Mouse (Mus musculus): ENCODE data around the gene Mast3. TPM values are rescaled to one million over a fixed set of nuclear protein-coding genes. Genes with fewer than 3 reads are reported as not detected.

Mast3 gene
- polyA plus RNA-seq, 2 experiments, result 14.4 to 37.2 TPM

GRCm38 (mm10) chr8:70730956-70731355 is 73.9 kb downstream of the Mast3 start:
- H3K4me3 ChIP-seq (replicated peaks; ENCODE audit: low read length), result no peak overlapping the region
- no peak overlapping the region for H3K27ac ChIP-seq (replicated peaks; ENCODE audit: low read depth, low read length)
- WGBS, result 87% methylated on average over 4 of the region's 4 CpGs
- TF ChIP-seq POLR2A (IDR thresholded peaks at IDR 0.05; ENCODE audit: borderline replicate concordance, extremely low read depth, insufficient read depth, insufficient read length), result no peak
- H3K36me3 ChIP-seq (ENCODE audit: control insufficient read depth, insufficient read depth, low read length), result no peaks in the 10 kb centered on the region
- DNase-seq (ENCODE audit: low spot score) (no peak), ATAC-seq (ENCODE audit: low FRiP score, low read depth) (no peak)
- H3K4me2 ChIP-seq (replicated peaks; ENCODE audit: low read depth, low read length, severe bottlenecking), result no peak overlapping the region
- no peak overlapping the region for H3K9ac ChIP-seq (ENCODE audit: low read depth, low read length, severe bottlenecking)
- H3K27me3 ChIP-seq (ENCODE audit: control insufficient read depth, insufficient read depth, low read length), result peaks cover 38% of the 10 kb centered on the region
- H3K4me1 ChIP-seq (ENCODE audit: control insufficient read depth, insufficient read depth, low read length), result no peaks in the 10 kb centered on the region
- H3K9me3 ChIP-seq (ENCODE audit: control insufficient read depth, low read length), result no peaks in the 10 kb centered on the region

DNA sequence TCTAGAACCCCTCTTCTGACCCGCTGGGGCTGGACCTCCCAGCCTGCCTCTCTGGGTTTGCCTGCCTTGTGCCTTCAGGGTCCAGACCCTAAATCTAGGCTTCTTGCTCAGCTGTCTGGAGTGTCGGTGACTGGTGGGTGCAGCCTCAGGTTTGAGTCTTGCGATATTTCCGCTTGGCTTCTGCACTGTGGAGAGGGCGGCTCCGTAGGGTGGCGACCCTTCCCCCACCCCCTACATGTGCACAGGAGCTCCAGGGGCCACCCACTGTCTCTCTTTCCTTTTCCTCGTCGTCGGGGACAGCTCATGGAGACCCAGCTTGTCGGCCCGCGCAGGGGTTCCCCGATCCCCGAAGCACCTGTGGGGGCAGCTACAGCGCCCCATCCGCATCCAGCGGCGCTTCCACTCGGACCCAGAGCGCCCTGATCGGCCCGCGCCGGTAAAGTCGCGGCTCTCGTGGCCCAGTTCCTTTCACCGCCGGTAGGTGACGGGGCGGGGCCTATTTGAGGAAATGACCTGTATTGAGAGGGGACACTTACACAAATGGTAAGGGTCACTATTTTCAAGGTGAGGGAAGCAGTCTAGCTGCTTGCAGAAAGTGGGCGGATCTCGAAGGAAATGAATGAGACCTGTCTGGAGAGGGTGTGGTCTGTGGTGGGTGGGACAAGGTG is 74.9 kb downstream of the Mast3 start:
- Histone ChIP-seq H3K9ac (ENCODE audit: low read depth, low read length, severe bottlenecking) (0 out of 2 replicates have a peak overlapping the region, but pooled peaks have one; percentile 25), H3K36me3 (ENCODE audit: control insufficient read depth, insufficient read depth, low read length) (no peaks in the 10 kb centered on the region), H3K4me1 (ENCODE audit: control insufficient read depth, insufficient read depth, low read length) (no peaks in the 10 kb centered on the region), H3K9me3 (ENCODE audit: control insufficient read depth, low read length) (no peaks in the 10 kb centered on the region), H3K27me3 (ENCODE audit: control insufficient read depth, insufficient read depth, low read length) (peaks cover 38% of the 10 kb centered on the region), H3K4me3 (replicated peaks; ENCODE audit: low read length) (peak overlapping the region; percentile 18), H3K27ac (replicated peaks; ENCODE audit: low read depth, low read length) (no peak overlapping the region), H3K4me2 (replicated peaks; ENCODE audit: low read depth, low read length, severe bottlenecking) (peak overlapping the region; percentile 31)
- WGBS, result 4% methylated on average over 31 of the region's 34 CpGs
- TF ChIP-seq POLR2A (IDR thresholded peaks at IDR 0.05; ENCODE audit: borderline replicate concordance, extremely low read depth, insufficient read depth, insufficient read length), result no peak
- DNase-seq (ENCODE audit: low spot score) (no peak), ATAC-seq (ENCODE audit: low FRiP score, low read depth) (no peak)

Small RNAs within 50 kb of the gene (microRNA-seq; reads per million reads assigned to microRNA genes)
- not detected for gene Mir7240

Other genes starting within 250 kb of the Mast3 start
- 213 and 279 TPM in 2 replicates for gene Isyna1, start 210.7 kb downstream of the Mast3 start, polyA plus RNA-seq (2012; rRNA removed)
- gene Isyna1, start 210.7 kb downstream of the Mast3 start, polyA plus RNA-seq (2014; fragmentation: Nextera tagmentation; extraction: Ambion mirVana), result 94.4 and 103 TPM in 2 replicates
- gene Ssbp4, start 196.2 kb downstream of the Mast3 start, polyA plus RNA-seq (2012; rRNA removed), result 163 and 236 TPM in 2 replicates
- gene Ssbp4, start 196.2 kb downstream of the Mast3 start, polyA plus RNA-seq (2014; fragmentation: Nextera tagmentation; extraction: Ambion mirVana), result 151 and 171 TPM in 2 replicates
- 3.5 and 4.5 TPM in 2 replicates for gene Lrrc25, start 188.9 kb downstream of the Mast3 start, polyA plus RNA-seq (2012; rRNA removed)
- gene Lrrc25, start 188.9 kb downstream of the Mast3 start, polyA plus RNA-seq (2014; fragmentation: Nextera tagmentation; extraction: Ambion mirVana), result 2.5 and 3.2 TPM in 2 replicates
- gene Gdf15, start 172.6 kb downstream of the Mast3 start, polyA plus RNA-seq (2012; rRNA removed), result 0.15 and 0.47 TPM in 2 replicates
- gene Gdf15, start 172.6 kb downstream of the Mast3 start, polyA plus RNA-seq (2014; fragmentation: Nextera tagmentation; extraction: Ambion mirVana), result 0.18 TPM in 1 of 2 replicates, not detected in the other
- 47.6 and 59.8 TPM in 2 replicates for gene Pgpep1, start 144.7 kb downstream of the Mast3 start, polyA plus RNA-seq (2012; rRNA removed)
- 64.1 and 68.7 TPM in 2 replicates for gene Pgpep1, start 144.7 kb downstream of the Mast3 start, polyA plus RNA-seq (2014; fragmentation: Nextera tagmentation; extraction: Ambion mirVana)
- gene Lsm4, start 131.8 kb downstream of the Mast3 start, polyA plus RNA-seq (2012; rRNA removed), result 172 and 182 TPM in 2 replicates
- 247 and 256 TPM in 2 replicates for gene Lsm4, start 131.8 kb downstream of the Mast3 start, polyA plus RNA-seq (2014; fragmentation: Nextera tagmentation; extraction: Ambion mirVana)
- gene Jund, start 106.1 kb downstream of the Mast3 start, polyA plus RNA-seq (2012; rRNA removed), result 218 and 287 TPM in 2 replicates
- gene Jund, start 106.1 kb downstream of the Mast3 start, polyA plus RNA-seq (2014; fragmentation: Nextera tagmentation; extraction: Ambion mirVana), result 115 and 119 TPM in 2 replicates
- gene Iqcn, start 101.6 kb downstream of the Mast3 start, polyA plus RNA-seq (2012; rRNA removed), result 0.04 and 0.08 TPM in 2 replicates
- 0.10 TPM in 1 of 2 replicates, not detected in the other for gene Iqcn, start 101.6 kb downstream of the Mast3 start, polyA plus RNA-seq (2014; fragmentation: Nextera tagmentation; extraction: Ambion mirVana)
- gene Gm3336, start 86.5 kb downstream of the Mast3 start, polyA plus RNA-seq (2012; rRNA removed), result not detected in 2 replicates
- gene Gm3336, start 86.5 kb downstream of the Mast3 start, polyA plus RNA-seq (2014; fragmentation: Nextera tagmentation; extraction: Ambion mirVana), result not detected in 2 replicates
- gene Pde4c, start 81.3 kb downstream of the Mast3 start, polyA plus RNA-seq (2012; rRNA removed), result 0.38 TPM in 2 replicates
- gene Pde4c, start 81.3 kb downstream of the Mast3 start, polyA plus RNA-seq (2014; fragmentation: Nextera tagmentation; extraction: Ambion mirVana), result not detected in 2 replicates
- 27.2 and 36.6 TPM in 2 replicates for gene Rab3a, start 50.4 kb downstream of the Mast3 start, polyA plus RNA-seq (2012; rRNA removed)
- 19.8 and 20.1 TPM in 2 replicates for gene Rab3a, start 50.4 kb downstream of the Mast3 start, polyA plus RNA-seq (2014; fragmentation: Nextera tagmentation; extraction: Ambion mirVana)
- 27.7 and 41.6 TPM in 2 replicates for gene Mpv17l2, start 44.1 kb downstream of the Mast3 start, polyA plus RNA-seq (2012; rRNA removed)
- 36.0 and 40.3 TPM in 2 replicates for gene Mpv17l2, start 44.1 kb downstream of the Mast3 start, polyA plus RNA-seq (2014; fragmentation: Nextera tagmentation; extraction: Ambion mirVana)
- gene Pik3r2, start 28.3 kb downstream of the Mast3 start, polyA plus RNA-seq (2012; rRNA removed), result 111 and 137 TPM in 2 replicates
- gene Pik3r2, start 28.3 kb downstream of the Mast3 start, polyA plus RNA-seq (2014; fragmentation: Nextera tagmentation; extraction: Ambion mirVana), result 73.5 and 74.7 TPM in 2 replicates
- gene Il12rb1, start 3.4 kb upstream of the Mast3 start, polyA plus RNA-seq (2012; rRNA removed), result 0.04 and 0.13 TPM in 2 replicates
- gene Il12rb1, start 3.4 kb upstream of the Mast3 start, polyA plus RNA-seq (2014; fragmentation: Nextera tagmentation; extraction: Ambion mirVana), result 0.21 TPM in 1 of 2 replicates, not detected in the other
- gene Arrdc2, start 34.7 kb upstream of the Mast3 start, polyA plus RNA-seq (2012; rRNA removed), result 21.5 and 36.9 TPM in 2 replicates
- 6.1 and 8.6 TPM in 2 replicates for gene Arrdc2, start 34.7 kb upstream of the Mast3 start, polyA plus RNA-seq (2014; fragmentation: Nextera tagmentation; extraction: Ambion mirVana)
- gene Kcnn1, start 58.2 kb upstream of the Mast3 start, polyA plus RNA-seq (2012; rRNA removed), result 9.1 and 11.2 TPM in 2 replicates
- 2.5 and 3.0 TPM in 2 replicates for gene Kcnn1, start 58.2 kb upstream of the Mast3 start, polyA plus RNA-seq (2014; fragmentation: Nextera tagmentation; extraction: Ambion mirVana)
- 49.2 and 58.9 TPM in 2 replicates for gene Ccdc124, start 68.9 kb upstream of the Mast3 start, polyA plus RNA-seq (2012; rRNA removed)
- 96.2 and 97.2 TPM in 2 replicates for gene Ccdc124, start 68.9 kb upstream of the Mast3 start, polyA plus RNA-seq (2014; fragmentation: Nextera tagmentation; extraction: Ambion mirVana)
- gene Slc5a5, start 87.7 kb upstream of the Mast3 start, polyA plus RNA-seq (2012; rRNA removed), result 1.4 and 1.9 TPM in 2 replicates
- gene Slc5a5, start 87.7 kb upstream of the Mast3 start, polyA plus RNA-seq (2014; fragmentation: Nextera tagmentation; extraction: Ambion mirVana), result 0.19 and 0.83 TPM in 2 replicates
- gene Rpl18a, start 92.4 kb upstream of the Mast3 start, polyA plus RNA-seq (2012; rRNA removed), result 5,343 and 6,042 TPM in 2 replicates
- gene Rpl18a, start 92.4 kb upstream of the Mast3 start, polyA plus RNA-seq (2014; fragmentation: Nextera tagmentation; extraction: Ambion mirVana), result 5,732 and 5,809 TPM in 2 replicates
- 63.7 and 96.8 TPM in 2 replicates for gene Map1s, start 100.9 kb upstream of the Mast3 start, polyA plus RNA-seq (2012; rRNA removed)
- 45.6 and 47.6 TPM in 2 replicates for gene Map1s, start 100.9 kb upstream of the Mast3 start, polyA plus RNA-seq (2014; fragmentation: Nextera tagmentation; extraction: Ambion mirVana)

Measured in limb, embryonic 14.5 days (tissue).